Mouse (Mus musculus) small intestine, adult 2 months (tissue): Measurements from ENCODE around the gene Arel1. TPM values are rescaled to one million over a fixed set of nuclear protein-coding genes. Genes with fewer than 3 reads are reported as not detected.

ENCODE experiments used
- H3K27ac ChIP-seq: fragments of 200-500 bp; 2 replicates; pipeline ENCODE4 v1.5.1; 2012; ENCODE audit warnings: low read depth, low read length, control low read depth, inconsistent platforms; ENCODE audit not compliant: insufficient read depth
- H3K27me3 ChIP-seq: fragments of 200-500 bp; 2 replicates; pipeline ENCODE4 v1.6.1; 2012; ENCODE audit warnings: mild to moderate bottlenecking, moderate library complexity, low read length, inconsistent platforms; ENCODE audit not compliant: control insufficient read depth, insufficient read depth
- H3K36me3 ChIP-seq: fragments of 200-500 bp; 2 replicates; pipeline ENCODE4 v1.6.1; 2012; ENCODE audit warnings: mild to moderate bottlenecking, low read length, control low read depth, inconsistent platforms; ENCODE audit not compliant: control insufficient read depth, insufficient read depth
- H3K4me1 ChIP-seq: fragments of 200-500 bp; 2 replicates; pipeline ENCODE4 v1.6.1; 2012; ENCODE audit warnings: low read length, inconsistent platforms, mixed read lengths; ENCODE audit not compliant: control insufficient read depth, insufficient read depth, insufficient read length
- H3K4me3 ChIP-seq: fragments of 200-500 bp; 2 replicates; pipeline ENCODE4 v1.5.1; 2012; ENCODE audit warnings: low read depth, mild to moderate bottlenecking, control low read depth, inconsistent platforms, low read length, moderate library complexity
- CTCF ChIP-seq: fragments of 200-500 bp; IDR thresholded peaks from 2 replicates; pipeline ENCODE4 v1.5.1; 2012; ENCODE audit warnings: low read depth, mild to moderate bottlenecking, control low read depth, inconsistent platforms, low read length, moderate library complexity, mixed read lengths; ENCODE audit not compliant: insufficient replicate concordance, insufficient read length; ENCODE audit errors: extremely low read depth
- POLR2A ChIP-seq: fragments of 200-500 bp; IDR thresholded peaks from 2 replicates; pipeline ENCODE4 v1.6.1; 2012; ENCODE audit warnings: low read depth, mild to moderate bottlenecking, control low read depth, inconsistent platforms, low read length, moderate library complexity
- WGBS: fragments of 180-500 bp; shearing (Covaris S2); methylation state at CpG from one replicate; pipeline ENCODE4 v1.1.7; 2018; 5-methylcytosine and 5-hydroxymethylcytosine counted together
- polyA plus RNA-seq: library from polyadenylated mRNA; depleted of rRNA; stranded (reverse); fragments of >200 nt; gene quantifications from 2 replicates; pipeline ENCODE4 v1.2.3, GENCODE M21; 2012

Gene Arel1
- polyA plus RNA-seq, 1 experiment, result 19.7 TPM

GRCm38 (mm10) chr12:84918809-84919208, 51.9 kb downstream of the Arel1 start:
- Histone ChIP-seq H3K36me3 (peaks cover 41% of the 10 kb centered on the region), H3K4me1 (no peaks in the 10 kb centered on the region), H3K27me3 (no peaks in the 10 kb centered on the region), H3K27ac (no peak overlapping the region), H3K4me3 (no peak overlapping the region)
- TF ChIP-seq POLR2A (no peak), CTCF (no peak)
- 90% methylated on average over 6 of the region's 6 CpGs for WGBS

- Histone ChIP-seq H3K27ac (no peak overlapping the region), H3K4me1 (no peaks in the 10 kb centered on the region), H3K36me3 (peaks cover 37% of the 10 kb centered on the region), H3K4me3 (no peak overlapping the region), H3K27me3 (no peaks in the 10 kb centered on the region)
- 55% methylated on average over 3 of the region's 3 CpGs for WGBS
- TF ChIP-seq CTCF, result no peak
- no peak for TF ChIP-seq POLR2A
These were observed 52.9 kb downstream of the Arel1 start for GRCm38 (mm10) chr12:84917799-84918198.

- WGBS, result 89% methylated on average over 5 of the region's 5 CpGs
- no peaks in the 10 kb centered on the region for H3K4me1 ChIP-seq
- H3K36me3 ChIP-seq, result peaks cover 16% of the 10 kb centered on the region
- no peaks in the 10 kb centered on the region for H3K27me3 ChIP-seq
- TF ChIP-seq POLR2A (no peak), CTCF (no peak)
- no peak overlapping the region for H3K27ac ChIP-seq
- no peak overlapping the region for H3K4me3 ChIP-seq
These were observed 55.7 kb downstream of the Arel1 start for GRCm38 (mm10) chr12:84914959-84915358.

GRCm38 (mm10) chr12:84912652-84913104, 58.0 kb downstream of the Arel1 start:
- Histone ChIP-seq H3K27me3 (no peaks in the 10 kb centered on the region), H3K36me3 (peaks cover 2% of the 10 kb centered on the region), H3K4me3 (no peak overlapping the region), H3K27ac (no peak overlapping the region), H3K4me1 (no peaks in the 10 kb centered on the region)
- WGBS, result 83% methylated on average over 4 of the region's 4 CpGs
- no peak for TF ChIP-seq CTCF
- TF ChIP-seq POLR2A, result no peak

GRCm38 (mm10) chr12:84911640-84912039, 59.1 kb downstream of the Arel1 start:
- H3K36me3 ChIP-seq, result peaks cover 2% of the 10 kb centered on the region
- no peak for TF ChIP-seq CTCF
- no peak for TF ChIP-seq POLR2A
- WGBS, result 84% methylated on average over 2 of the region's 2 CpGs
- no peaks in the 10 kb centered on the region for H3K4me1 ChIP-seq
- H3K4me3 ChIP-seq, result no peak overlapping the region
- H3K27ac ChIP-seq, result no peak overlapping the region
- no peaks in the 10 kb centered on the region for H3K27me3 ChIP-seq

- Histone ChIP-seq H3K27me3 (no peaks in the 10 kb centered on the region), H3K4me3 (no peak overlapping the region), H3K4me1 (no peaks in the 10 kb centered on the region), H3K36me3 (no peaks in the 10 kb centered on the region), H3K27ac (no peak overlapping the region)
- no peak for TF ChIP-seq POLR2A
- no peak for TF ChIP-seq CTCF
- 90% methylated on average over 4 of the region's 4 CpGs for WGBS
These were observed 60.6 kb downstream of the Arel1 start for GRCm38 (mm10) chr12:84910066-84910465.

DNA sequence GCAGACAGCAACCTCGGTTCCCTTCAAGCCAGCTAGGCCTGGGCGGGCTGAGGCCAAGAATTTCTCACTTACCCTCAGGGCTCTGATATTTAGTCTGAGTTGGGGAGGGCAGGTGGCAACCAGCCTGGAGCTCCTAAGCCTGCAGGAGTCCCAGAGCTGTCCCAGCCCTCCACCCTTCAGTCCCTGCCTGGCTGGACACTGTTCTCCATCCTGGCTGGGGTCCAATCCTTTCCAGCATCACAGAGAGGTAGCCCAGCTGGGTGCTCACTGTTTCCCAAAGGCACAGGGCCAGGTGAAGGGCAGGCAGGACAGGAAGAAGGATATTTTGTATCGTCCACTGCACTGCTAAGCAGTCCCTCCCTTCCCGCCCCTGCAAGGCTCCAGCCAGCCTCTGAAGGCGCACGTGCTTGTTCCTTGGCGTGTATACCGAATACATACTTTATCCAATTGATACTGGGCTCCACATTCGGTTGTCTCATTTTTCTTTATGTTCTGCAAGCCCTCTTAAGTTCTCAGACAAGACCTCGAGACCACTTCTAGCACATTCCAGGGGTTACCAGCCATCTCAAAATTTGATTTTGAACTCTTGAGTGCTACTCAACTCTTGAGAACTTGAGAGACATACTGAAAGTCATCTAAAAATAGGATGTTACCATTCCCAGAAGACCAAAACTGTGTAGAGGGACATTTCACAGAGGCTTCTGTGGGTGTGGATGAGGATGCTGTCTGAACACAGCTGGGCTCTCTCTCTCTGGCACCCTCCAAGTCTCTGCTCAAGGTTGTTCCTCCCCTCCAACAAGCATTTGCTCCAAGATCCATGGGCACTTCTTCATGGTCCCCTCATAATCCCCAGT, 62.8 kb downstream of the Arel1 start:
- H3K4me3 ChIP-seq, result no peak overlapping the region
- H3K36me3 ChIP-seq, result no peaks in the 10 kb centered on the region
- TF ChIP-seq POLR2A, result no peak
- TF ChIP-seq CTCF, result no peak
- no peak overlapping the region for H3K27ac ChIP-seq
- WGBS, result 53% methylated on average over 10 of the region's 10 CpGs
- no peaks in the 10 kb centered on the region for H3K27me3 ChIP-seq
- H3K4me1 ChIP-seq, result no peaks in the 10 kb centered on the region
